Mouse (Mus musculus) neural tube, embryonic 14.5 days (tissue): ENCODE data around the gene Pmf1. TPM values are rescaled to one million over a fixed set of nuclear protein-coding genes. Genes with fewer than 3 reads are reported as not detected.
"Not testable (repeated sequence)": the region's sequence is repeated elsewhere in the genome, so short reads cannot be mapped to it uniquely, and the experiment has no call there.

ENCODE experiments used
- ATAC-seq: fragments of 200-750 bp; cut with Nextera tagmentation; 2 replicates; pipeline ENCODE4 v1.8.0; 2017; ENCODE audit warnings: low read depth, mild to moderate bottlenecking, moderate TSS enrichment, moderate library complexity
- H3K27ac ChIP-seq: fragments of 300-500 bp; sonication (generic); 2 replicates; pipeline ENCODE4 v1.5.1; 2014; ENCODE audit warnings: low read depth, mild to moderate bottlenecking, control low read depth, low read length, moderate library complexity, mixed read lengths
- H3K27me3 ChIP-seq: fragments of 300-500 bp; sonication (generic); 2 replicates; pipeline ENCODE4 v1.6.1; 2014; ENCODE audit warnings: low read length; ENCODE audit not compliant: control insufficient read depth, insufficient read depth
- H3K36me3 ChIP-seq: fragments of 300-500 bp; sonication (generic); 2 replicates; pipeline ENCODE4 v1.6.1; 2014; ENCODE audit warnings: low read length, mixed read lengths; ENCODE audit not compliant: control insufficient read depth, insufficient read depth
- H3K4me1 ChIP-seq: fragments of 300-500 bp; sonication (generic); 2 replicates; pipeline ENCODE4 v1.6.1; 2014; ENCODE audit warnings: low read length; ENCODE audit not compliant: control insufficient read depth, insufficient read depth
- H3K4me2 ChIP-seq: fragments of 300-500 bp; sonication (generic); 2 replicates; pipeline ENCODE4 v1.6.1; 2014; ENCODE audit warnings: mild to moderate bottlenecking, low read depth, low read length, control low read depth
- H3K4me3 ChIP-seq: fragments of 300-500 bp; sonication (generic); 2 replicates; pipeline ENCODE4 v1.5.1; 2014; ENCODE audit warnings: low read depth, low read length, control low read depth, mixed read lengths
- H3K9ac ChIP-seq: fragments of 300-500 bp; sonication (generic); replicated peaks from 2 replicates; pipeline ENCODE4 v1.6.1; 2014; ENCODE audit warnings: low read depth, mild to moderate bottlenecking, control low read depth, low read length, mixed read lengths
- H3K9me3 ChIP-seq: fragments of 300-500 bp; sonication (generic); 2 replicates; pipeline ENCODE4 v1.6.1; 2016; ENCODE audit warnings: low read length; ENCODE audit not compliant: control insufficient read depth
- WGBS: fragments of 180-500 bp; shearing (Covaris S2); extraction: QIAGEN DNeasy Blood & Tissue Kit; methylation state at CpG from one replicate; pipeline ENCODE4 v1.1.7; 2014; 5-methylcytosine and 5-hydroxymethylcytosine counted together
- polyA plus RNA-seq: library from polyadenylated mRNA; unstranded; fragments of >200 nt; fragmentation: Nextera tagmentation; extraction: Ambion mirVana; gene quantifications from 2 replicates; pipeline ENCODE4 v1.2.1, GENCODE M21; 2014

Gene Pmf1
- polyA plus RNA-seq, 1 experiment from 2014 or later = 19.3 TPM

DNA sequence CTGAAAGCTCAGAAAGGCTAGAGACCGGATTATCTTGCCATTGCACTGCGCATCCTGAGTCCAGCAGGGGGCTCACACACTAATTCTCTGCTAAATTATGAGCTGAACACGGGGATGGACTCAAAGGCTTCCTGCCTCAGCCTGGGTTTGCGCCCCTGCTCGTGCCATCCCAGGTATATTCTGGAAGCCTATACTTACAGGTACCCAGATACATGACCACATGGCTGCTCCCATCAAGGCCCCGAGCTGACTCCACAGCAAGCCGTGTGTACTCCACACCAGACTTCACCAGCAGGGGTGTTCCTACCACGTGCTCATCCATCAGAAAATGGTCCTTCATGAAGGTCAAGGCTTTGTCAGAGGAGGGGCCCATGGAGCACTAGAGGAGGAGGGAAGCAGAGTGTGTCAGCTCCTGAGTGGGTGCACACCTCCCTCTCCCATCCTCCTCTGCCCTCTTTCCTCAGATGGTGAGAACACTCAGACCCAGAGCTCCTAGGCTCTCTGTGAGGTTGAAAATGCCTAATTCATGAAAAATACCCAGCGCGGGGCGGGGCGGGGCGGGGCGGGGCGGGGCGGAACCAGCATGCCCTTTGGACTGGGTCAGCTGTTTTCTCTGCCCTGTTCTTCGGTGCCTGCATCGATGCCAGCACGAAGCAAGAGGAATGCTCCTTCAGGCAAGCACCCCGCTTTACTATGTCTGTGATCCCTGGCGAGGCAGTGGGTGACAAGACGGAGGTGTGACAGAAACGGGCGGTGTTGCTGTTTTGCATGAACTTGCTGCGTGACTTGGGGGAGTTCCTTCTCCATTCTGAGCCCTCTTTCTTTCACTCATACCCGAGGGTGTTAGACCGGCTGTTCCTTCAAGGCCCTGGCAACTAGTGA is 30.6 kb upstream of the Pmf1 start:
- no peak for ATAC-seq

DNA sequence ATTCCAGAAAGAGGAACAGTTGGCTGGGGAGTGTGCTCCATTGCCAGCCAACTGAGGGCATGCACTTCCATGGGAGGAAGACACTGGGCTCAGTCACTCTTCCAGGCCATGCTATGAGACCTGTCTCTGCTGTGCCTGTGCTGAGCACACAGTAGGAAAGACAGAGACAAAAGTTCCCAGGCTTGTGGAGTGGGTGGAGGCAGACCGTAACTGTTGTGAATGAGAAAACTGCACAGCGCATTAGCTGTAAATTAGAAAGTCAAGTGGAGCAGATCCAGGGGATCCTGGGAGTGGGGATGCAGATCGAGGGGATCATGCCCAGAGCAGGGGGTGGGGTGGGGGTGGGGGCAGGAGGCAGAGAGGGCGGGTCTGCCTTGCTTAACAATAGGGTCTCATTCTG is 29.5 kb upstream of the Pmf1 start:
- no peak overlapping the region for H3K27ac ChIP-seq
- H3K4me3 ChIP-seq = no peak overlapping the region
- H3K9ac ChIP-seq = no peak overlapping the region
- 29% methylated on average over 4 of the region's 4 CpGs for WGBS
- no peaks in the 10 kb centered on the region for H3K27me3 ChIP-seq
- no peaks in the 10 kb centered on the region for H3K4me1 ChIP-seq
- ATAC-seq = no peak
- no peaks in the 10 kb centered on the region for H3K9me3 ChIP-seq
- no peak overlapping the region for H3K4me2 ChIP-seq
- peaks cover 20% of the 10 kb centered on the region for H3K36me3 ChIP-seq

More for the DNA sequence above, 30.6 kb upstream of the Pmf1 start:
- H3K4me2 ChIP-seq = peak overlapping the region; percentile 12; the same call in 1 of the 2 replicates
- H3K27me3 ChIP-seq = no peaks in the 10 kb centered on the region
- no peaks in the 10 kb centered on the region for H3K4me1 ChIP-seq
- 16% methylated on average over 27 of the region's 27 CpGs for WGBS
- H3K4me3 ChIP-seq = no peak overlapping the region
- H3K27ac ChIP-seq = no peak overlapping the region
- no peaks in the 10 kb centered on the region for H3K9me3 ChIP-seq
- peaks cover 24% of the 10 kb centered on the region for H3K36me3 ChIP-seq
- H3K9ac ChIP-seq = no peak overlapping the region

- Histone ChIP-seq H3K4me1 (no peaks in the 10 kb centered on the region), H3K36me3 (peaks cover 20% of the 10 kb centered on the region), H3K4me3 (no peak overlapping the region), H3K27me3 (no peaks in the 10 kb centered on the region), H3K9ac (no peak overlapping the region), H3K4me2 (peak overlapping the region; percentile 36; the same call in 1 of the 2 replicates), H3K9me3 (no peaks in the 10 kb centered on the region), H3K27ac (no peak overlapping the region)
- 81% methylated on average over 10 of the region's 10 CpGs for WGBS
- no peak for ATAC-seq
These were observed 27.3 kb upstream of the Pmf1 start for GRCm38 (mm10) chr3:88437454-88437853.

- WGBS = 10% methylated on average over 29 of the region's 29 CpGs
- Histone ChIP-seq H3K9me3 (no peaks in the 10 kb centered on the region), H3K36me3 (peaks cover 20% of the 10 kb centered on the region), H3K4me3 (peak overlapping the region; percentile 4; the same call in 1 of the 2 replicates), H3K4me1 (no peaks in the 10 kb centered on the region), H3K27ac (no peak overlapping the region), H3K4me2 (peak overlapping the region; percentile 36), H3K27me3 (no peaks in the 10 kb centered on the region), H3K9ac (no peak overlapping the region)
- peak; percentile 78; the same call in 1 of the 2 replicates for ATAC-seq
These were observed 26.5 kb upstream of the Pmf1 start for GRCm38 (mm10) chr3:88436395-88437201.

- Histone ChIP-seq H3K9me3 (no peaks in the 10 kb centered on the region), H3K27ac (no peak overlapping the region), H3K4me2 (no peak overlapping the region), H3K9ac (no peak overlapping the region), H3K4me3 (no peak overlapping the region), H3K4me1 (no peaks in the 10 kb centered on the region), H3K27me3 (no peaks in the 10 kb centered on the region), H3K36me3 (peaks cover 20% of the 10 kb centered on the region)
- ATAC-seq = no peak
- 61% methylated on average over 10 of the region's 10 CpGs for WGBS
These were observed 25.4 kb upstream of the Pmf1 start for GRCm38 (mm10) chr3:88435515-88435914.

- not testable (repeated sequence) for H3K9ac ChIP-seq, H3K27ac ChIP-seq, H3K4me3 ChIP-seq, H3K36me3 ChIP-seq, H3K9me3 ChIP-seq, H3K4me2 ChIP-seq, ATAC-seq, H3K27me3 ChIP-seq, H3K4me1 ChIP-seq
- WGBS = 78% methylated on average over 8 of the region's 8 CpGs
These were observed 18.5 kb upstream of the Pmf1 start for GRCm38 (mm10) chr3:88428639-88429038.

GRCm38 (mm10) chr3:88427342-88427905 is 17.3 kb upstream of the Pmf1 start:
- H3K4me1 ChIP-seq = peaks cover 15% of the 10 kb centered on the region
- no peaks in the 10 kb centered on the region for H3K9me3 ChIP-seq
- H3K4me3 ChIP-seq = no peak overlapping the region
- no peak overlapping the region for H3K9ac ChIP-seq
- H3K4me2 ChIP-seq = no peak overlapping the region
- H3K36me3 ChIP-seq = no peaks in the 10 kb centered on the region
- no peak for ATAC-seq
- no peaks in the 10 kb centered on the region for H3K27me3 ChIP-seq
- no peak overlapping the region for H3K27ac ChIP-seq
- WGBS = 82% methylated on average over 4 of the region's 4 CpGs

- ATAC-seq = no peak
- 81% methylated on average over 10 of the region's 10 CpGs for WGBS
- H3K4me3 ChIP-seq = no peak overlapping the region
- no peak overlapping the region for H3K9ac ChIP-seq
- peaks cover 20% of the 10 kb centered on the region for H3K4me1 ChIP-seq
- H3K4me2 ChIP-seq = no peak overlapping the region
- H3K27ac ChIP-seq = no peak overlapping the region
- H3K9me3 ChIP-seq = no peaks in the 10 kb centered on the region
- no peaks in the 10 kb centered on the region for H3K27me3 ChIP-seq
- H3K36me3 ChIP-seq = peaks cover 4% of the 10 kb centered on the region; the same call in 1 of the 2 replicates
These were observed 15.7 kb upstream of the Pmf1 start for GRCm38 (mm10) chr3:88425708-88426420.
